Mouse (Mus musculus) megakaryocyte, adult 5-6 weeks (primary cell): ENCODE results near the gene Abcb5. TPM values are rescaled to one million over a fixed set of nuclear protein-coding genes. Genes with fewer than 3 reads are reported as not detected.
"Not testable (repeated sequence)": the region's sequence is repeated elsewhere in the genome, so short reads cannot be mapped to it uniquely, and the experiment has no call there.

ENCODE experiments used
- ATAC-seq: 2 replicates; pipeline ENCODE4 v1.8.0; 2016; ENCODE audit warnings: mild to moderate bottlenecking, inconsistent platforms; ENCODE audit not compliant: poor library complexity, severe bottlenecking
- total RNA-seq, 2 experiments: library from RNA; stranded (forward) in 1 of 2; stranded (reverse) in 1 of 2; fragments of 153-499, 151-499 nt in 1 of 2; fragments of 221-1000, 200-1000 nt in 1 of 2; gene quantifications; 2 replicates each; pipeline versions ENCODE4 v1.2.3 to v1.2.4; 2015 to 2017

Gene Abcb5
- total RNA-seq (2015) = not detected in 2 replicates
- total RNA-seq (2017) = not detected in 2 replicates

- ATAC-seq = no peak
Observed at GRCm38 (mm10) chr12:118966321-118966720, at the start of gene Abcb5. Abcb5 (minus strand) TSS chr12:118966421.

GRCm38 (mm10) chr12:118999230-118999629 is 33.0 kb upstream of the Abcb5 start:
- peak; percentile 23 for ATAC-seq

- peak; percentile 92 for ATAC-seq
Observed at GRCm38 (mm10) chr12:118994328-118995166, 28.3 kb upstream of the Abcb5 start.

- ATAC-seq = no peak
Observed at GRCm38 (mm10) chr12:118984852-118985251, 18.6 kb upstream of the Abcb5 start.

GRCm38 (mm10) chr12:118930386-118931318 is 35.6 kb downstream of the Abcb5 start:
- peak; percentile 83 for ATAC-seq

- peak; percentile 70 for ATAC-seq
Observed at GRCm38 (mm10) chr12:118926813-118927281, 39.4 kb downstream of the Abcb5 start.

- not testable (repeated sequence) for ATAC-seq
Observed at GRCm38 (mm10) chr12:118923874-118924273, 42.3 kb downstream of the Abcb5 start.

- no peak for ATAC-seq
Observed at GRCm38 (mm10) chr12:118917771-118918170, 48.5 kb downstream of the Abcb5 start.

- no peak for ATAC-seq
Observed at GRCm38 (mm10) chr12:118910360-118910759, 55.9 kb downstream of the Abcb5 start.

- no peak for ATAC-seq
Observed at GRCm38 (mm10) chr12:118902249-118902648, 64.0 kb downstream of the Abcb5 start.

- no peak for ATAC-seq
Observed at GRCm38 (mm10) chr12:118887964-118888363, 78.3 kb downstream of the Abcb5 start.

- no peak for ATAC-seq
Observed at GRCm38 (mm10) chr12:118882790-118883189, 83.4 kb downstream of the Abcb5 start.

- no peak for ATAC-seq
Observed at GRCm38 (mm10) chr12:118872673-118873072, 93.5 kb downstream of the Abcb5 start.

- ATAC-seq = no peak
Observed at GRCm38 (mm10) chr12:118856151-118856550, 110.1 kb downstream of the Abcb5 start.

GRCm38 (mm10) chr12:118854831-118855453 is 111.3 kb downstream of the Abcb5 start:
- ATAC-seq = peak; percentile 93

GRCm38 (mm10) chr12:118854401-118854800 is 111.8 kb downstream of the Abcb5 start:
- no peak for ATAC-seq

GRCm38 (mm10) chr12:118853331-118853730 is 112.9 kb downstream of the Abcb5 start:
- no peak for ATAC-seq

GRCm38 (mm10) chr12:118850851-118851410 is 115.3 kb downstream of the Abcb5 start:
- ATAC-seq = no peak

- ATAC-seq = no peak
Observed at GRCm38 (mm10) chr12:118849996-118850395, 116.2 kb downstream of the Abcb5 start.

GRCm38 (mm10) chr12:118849203-118849861 is 116.9 kb downstream of the Abcb5 start:
- ATAC-seq = no peak
